Mouse (Mus musculus) c-Kit-positive CD71-positive TER-119-positive erythroid progenitor cells, embryonic 14.5 days (primary cell): ENCODE measurements around the gene Slc7a1.
A peak's percentile ranks its signal among the peaks of the same experiment; 100 is the strongest.

ENCODE experiments used
- DNase-seq: peaks from one replicate; pipeline ENCODE4 v3.0.0-alpha.2; 2013; ENCODE audit warnings: low spot score

The Slc7a1 gene

DNA sequence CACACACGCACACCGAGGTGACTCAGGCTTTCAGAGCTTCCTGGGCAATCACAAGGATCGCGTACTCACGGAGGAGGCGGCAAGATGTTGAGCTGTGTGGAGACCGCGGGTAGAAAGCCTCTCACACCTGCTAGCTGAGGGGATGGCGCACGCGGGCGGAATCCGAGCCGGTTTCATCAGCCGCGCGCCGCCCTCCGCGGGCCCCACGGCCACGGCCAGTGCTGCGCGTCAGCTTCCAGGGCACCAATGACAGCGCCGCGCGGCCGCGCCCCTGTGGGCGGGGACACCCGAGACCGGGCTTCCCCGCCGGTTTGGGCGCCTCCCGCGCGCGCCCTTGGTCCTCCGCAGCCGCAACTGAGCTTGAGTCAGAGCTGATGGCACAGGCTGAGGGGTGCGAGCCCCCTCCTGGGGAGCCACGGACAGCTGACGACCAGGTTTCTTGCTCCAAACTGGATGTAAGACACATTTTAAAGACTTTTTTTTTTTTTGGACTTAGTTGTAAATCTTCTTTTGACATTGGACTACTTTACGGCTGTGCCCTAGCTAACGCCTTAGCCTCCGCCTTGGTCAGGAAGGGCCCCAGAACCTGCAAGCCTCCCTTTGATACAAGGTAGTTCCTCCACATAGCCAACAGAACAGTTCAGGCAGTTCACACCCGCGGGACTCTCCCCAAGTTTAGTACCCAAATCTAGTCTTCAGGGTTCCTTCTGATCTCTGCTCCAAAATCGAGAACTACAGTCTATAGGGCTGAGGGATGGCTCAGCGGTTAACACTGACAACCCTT lies at the start of gene Slc7a1:
TSS of gene Slc7a1 (minus strand) at position 245 of the 784 bp plus-strand sequence.
- peak; percentile 87 for DNase-seq

DNA sequence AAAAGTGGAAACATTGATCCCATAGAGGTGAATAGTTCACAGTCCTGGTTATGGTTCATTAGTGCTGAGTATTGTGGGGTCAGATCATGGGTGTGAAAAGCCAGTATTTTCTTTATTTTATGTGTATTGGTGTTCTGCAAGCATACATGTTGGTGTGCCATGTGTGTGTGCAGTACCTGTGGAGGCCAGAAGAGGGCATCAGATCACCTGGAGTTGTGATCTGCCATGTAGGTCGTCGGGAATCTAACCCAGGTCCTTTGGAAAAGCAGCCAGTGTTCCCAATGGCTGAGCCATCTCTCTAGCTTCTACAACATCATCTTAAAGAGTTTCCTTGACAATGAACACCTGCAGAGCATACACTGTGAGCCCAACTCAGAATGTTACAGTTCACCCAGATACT lies 45.3 kb upstream of the Slc7a1 start:
- no peak for DNase-seq

DNA sequence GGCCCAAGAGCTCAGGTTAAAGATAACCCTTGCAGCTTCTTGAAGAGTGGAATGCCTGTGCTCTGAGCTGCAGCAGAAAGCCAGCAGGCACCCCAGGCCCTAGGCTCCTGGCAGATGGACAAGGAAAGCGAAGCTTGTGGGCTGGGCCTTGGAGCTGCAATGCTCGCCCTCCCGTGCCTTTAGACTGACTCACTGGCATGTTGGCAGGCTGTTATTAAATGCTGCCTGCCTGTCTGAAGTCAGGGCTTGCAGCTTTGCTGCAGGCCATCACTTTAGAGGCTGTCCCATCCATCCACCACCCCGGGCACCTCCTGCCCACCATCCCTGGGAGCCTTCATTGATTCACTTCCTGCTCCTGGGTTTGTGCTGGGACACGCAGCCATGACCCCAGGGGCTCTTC lies 44.0 kb upstream of the Slc7a1 start:
- no peak for DNase-seq

DNA sequence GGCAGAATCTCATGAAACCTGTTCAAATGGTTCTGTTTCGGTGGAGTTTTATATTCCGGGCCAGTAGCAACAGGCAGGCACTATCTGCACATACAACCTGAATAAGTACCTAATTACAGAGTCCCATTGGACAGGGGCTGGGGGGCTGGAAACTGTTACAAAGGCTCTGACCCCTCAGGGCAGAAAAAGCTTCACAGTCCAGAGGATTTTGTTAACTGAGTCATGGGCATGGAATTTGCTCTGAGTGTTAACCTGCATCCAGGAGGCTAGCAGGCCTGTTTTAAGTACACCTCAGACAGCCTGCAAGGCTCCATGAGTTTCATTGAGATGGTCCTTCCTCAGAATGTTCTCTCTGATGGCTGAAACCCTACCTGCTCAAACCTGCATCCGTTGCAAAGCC lies 36.0 kb upstream of the Slc7a1 start:
- DNase-seq: no peak

DNA sequence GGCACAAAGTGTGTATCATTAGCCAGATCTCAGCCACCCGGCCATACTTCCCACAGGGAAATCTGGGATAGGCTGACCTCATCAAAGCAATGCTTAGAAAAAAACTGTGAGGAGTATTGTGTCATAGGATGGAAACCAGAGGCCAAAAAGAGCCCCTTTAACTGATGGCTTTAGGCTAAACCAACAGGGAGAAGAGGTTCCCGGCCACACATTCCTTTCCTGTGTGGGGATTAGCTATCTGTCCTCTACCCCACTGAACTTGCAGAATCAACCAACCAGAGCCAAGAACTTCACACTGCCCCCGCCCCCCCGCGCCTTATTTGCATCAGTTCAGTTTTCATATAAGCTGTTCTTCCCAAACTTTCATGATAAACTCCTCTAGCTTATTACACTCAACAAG lies 32.4 kb upstream of the Slc7a1 start:
- no peak for DNase-seq

DNA sequence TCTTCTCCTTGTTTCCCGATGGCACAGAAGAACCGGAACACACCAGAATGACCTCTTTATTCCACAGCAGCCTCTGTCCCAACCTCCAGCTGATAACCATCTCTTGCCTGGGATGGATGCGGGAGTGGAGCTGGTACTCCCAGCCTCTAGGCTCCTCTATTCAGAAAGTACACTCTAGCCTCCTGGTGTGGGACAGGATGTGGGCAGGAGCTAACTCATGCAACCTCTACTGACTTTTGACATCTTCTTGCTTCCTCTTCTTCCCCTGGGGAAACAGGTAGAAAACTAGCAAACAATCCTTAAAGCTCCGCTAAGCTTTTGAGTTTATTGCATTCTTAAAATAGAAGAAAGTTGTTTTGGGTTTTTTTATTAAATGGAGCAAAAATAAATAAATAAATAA lies 29.1 kb upstream of the Slc7a1 start:
- DNase-seq: no peak

DNA sequence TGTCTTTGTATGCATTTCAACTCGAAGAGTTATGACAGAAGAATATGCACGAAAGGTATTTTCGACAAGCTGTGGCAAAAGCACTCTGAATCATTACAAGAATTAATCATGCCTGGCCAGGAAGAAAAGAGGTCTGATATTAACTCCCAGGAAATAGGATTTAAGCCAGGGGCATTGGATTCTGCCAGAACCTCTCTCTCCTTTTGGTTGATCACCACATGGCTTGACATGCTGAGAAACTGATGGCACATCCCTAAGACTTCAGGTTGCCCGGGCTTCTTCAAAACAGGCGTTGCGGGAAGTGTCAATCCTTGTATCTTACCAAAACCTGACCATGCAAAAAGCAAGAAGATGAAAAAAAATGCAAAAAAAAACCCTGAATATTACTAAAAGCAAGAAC lies 25.4 kb upstream of the Slc7a1 start:
- no peak for DNase-seq

DNA sequence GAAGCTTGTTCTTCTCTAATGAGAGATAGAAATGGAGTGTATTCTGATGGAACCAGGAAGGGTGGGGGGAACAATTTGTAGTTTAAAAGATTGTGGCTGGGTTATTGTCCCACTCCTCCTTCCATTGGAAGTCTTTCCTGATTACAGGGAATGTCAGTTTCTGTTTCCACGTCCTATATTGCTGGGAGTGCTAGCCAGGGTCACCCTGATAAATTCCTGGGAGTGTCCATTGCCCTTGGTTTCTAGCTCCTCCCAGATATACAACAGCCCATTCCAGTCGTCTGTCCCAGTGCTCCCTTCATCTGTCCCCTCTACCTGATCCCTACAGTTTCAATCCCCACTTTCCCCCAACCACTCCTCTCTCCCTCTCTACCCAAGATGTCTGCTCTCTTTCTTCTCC lies 21.6 kb upstream of the Slc7a1 start:
- DNase-seq: no peak

DNA sequence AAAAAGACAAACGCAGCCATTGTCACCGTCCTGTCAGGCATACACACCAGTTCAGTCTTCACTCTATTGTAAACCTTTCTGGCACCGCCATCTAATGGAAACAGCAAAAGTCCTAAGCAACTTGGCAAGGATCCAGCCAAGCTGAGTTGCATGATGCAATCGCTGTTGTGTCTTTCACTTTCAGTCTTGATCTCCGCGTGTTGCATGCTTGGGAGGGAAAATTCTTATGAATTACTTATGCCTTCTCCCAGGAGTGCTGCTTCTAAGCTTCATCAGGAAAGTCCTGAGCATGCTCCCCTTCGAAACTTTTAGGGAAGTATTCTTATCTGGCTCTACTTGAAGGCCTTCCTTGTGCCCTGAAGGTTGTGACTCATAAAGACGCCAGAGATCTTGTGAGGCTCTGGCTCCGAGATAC lies 19.4 kb upstream of the Slc7a1 start:
- DNase-seq: no peak

DNA sequence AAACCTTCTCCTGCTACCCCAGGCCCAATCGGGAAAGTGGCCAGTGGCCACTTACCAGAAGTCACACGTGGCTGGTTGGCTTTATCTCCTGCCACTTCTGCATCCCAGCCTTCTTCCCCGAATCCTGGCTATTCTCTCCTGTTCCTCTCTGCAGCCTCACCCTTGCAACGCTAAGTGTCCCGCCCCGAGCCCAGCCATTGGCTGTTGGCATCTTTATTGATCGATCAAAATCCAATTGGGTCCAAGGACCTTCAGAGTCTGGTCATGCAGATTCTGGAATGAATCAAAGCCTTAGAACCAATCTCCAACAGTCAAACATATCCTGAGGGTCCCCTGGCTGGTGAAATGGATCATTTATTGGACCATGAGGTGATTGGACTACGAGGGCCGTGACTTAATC lies 18.7 kb upstream of the Slc7a1 start:
- no peak for DNase-seq

DNA sequence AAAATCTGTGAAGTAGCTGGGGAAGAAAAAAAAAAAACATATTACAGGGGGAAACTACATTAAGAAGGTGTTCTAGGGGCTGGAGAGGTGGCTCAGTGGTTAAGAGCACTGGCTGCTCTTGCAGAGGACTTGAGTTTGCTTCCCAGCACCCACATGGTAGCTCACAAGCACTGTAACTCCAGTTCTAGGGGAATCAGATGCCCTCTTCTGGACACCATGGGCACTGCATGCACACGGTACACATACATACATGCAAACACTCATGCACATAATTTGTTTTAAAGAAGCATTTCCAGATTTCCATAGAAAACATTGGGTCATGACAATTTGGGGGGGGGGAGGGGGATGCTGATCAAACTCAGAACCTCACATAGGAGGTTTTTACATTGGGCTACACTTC lies 18.1 kb upstream of the Slc7a1 start:
- DNase-seq: no peak

DNA sequence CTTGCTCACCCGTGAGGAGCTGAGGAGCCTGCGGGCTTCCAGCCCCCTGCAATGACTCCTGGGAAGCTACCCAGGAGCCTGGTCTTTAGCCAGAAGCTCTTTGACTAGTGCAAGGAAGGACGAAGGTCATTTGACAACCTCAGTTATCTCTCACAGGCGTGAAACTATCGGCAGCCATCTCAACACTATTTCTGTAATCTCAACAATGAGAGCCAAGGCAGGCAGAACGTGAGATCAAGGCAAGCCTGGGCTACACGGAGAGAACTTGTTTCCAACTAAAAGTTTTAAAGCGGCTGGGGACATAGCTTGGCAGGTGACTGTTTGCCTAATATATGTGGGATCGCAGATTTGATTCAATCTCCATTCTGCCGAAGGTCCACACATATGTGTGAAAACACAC lies 16.8 kb upstream of the Slc7a1 start:
- no peak for DNase-seq

DNA sequence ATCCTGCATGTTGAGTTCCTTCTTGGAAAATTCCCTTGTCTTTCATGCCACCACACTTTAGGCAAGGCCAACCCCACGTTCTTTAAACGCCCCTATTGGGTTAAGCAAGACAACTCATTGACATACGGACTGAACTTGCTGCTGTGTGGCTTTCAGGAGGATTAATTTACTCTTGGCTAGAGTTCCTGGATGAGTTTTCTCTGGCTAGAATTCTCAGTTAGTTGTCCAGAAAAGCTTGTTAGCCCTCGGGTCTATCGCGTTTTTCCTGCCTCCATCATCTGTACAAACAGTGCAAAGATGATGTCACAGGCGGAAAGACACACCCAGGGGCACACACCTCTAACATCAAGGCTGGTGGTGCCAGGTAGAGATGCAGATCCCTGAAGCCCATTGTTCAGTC lies 14.5 kb upstream of the Slc7a1 start:
- DNase-seq: no peak

DNA sequence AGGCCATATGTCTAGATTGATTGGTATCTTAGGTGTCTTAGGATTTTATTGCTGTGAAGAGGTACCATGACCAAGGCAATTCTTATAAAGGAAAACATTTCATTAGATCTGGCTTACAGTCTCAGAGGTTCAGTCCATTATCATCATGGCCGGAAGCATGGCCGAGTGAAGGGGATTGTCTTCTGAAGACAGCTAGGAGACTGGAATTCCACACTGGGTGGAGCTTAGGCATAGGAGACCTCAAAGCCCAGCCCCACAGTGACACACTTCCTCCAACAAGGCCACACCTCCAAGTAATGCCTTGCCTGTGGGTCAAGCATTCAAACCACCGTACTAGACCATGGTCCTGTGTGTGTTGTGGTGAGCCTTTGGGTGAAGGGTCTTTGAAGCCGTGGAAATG lies 12.8 kb upstream of the Slc7a1 start:
- DNase-seq: no peak

DNA sequence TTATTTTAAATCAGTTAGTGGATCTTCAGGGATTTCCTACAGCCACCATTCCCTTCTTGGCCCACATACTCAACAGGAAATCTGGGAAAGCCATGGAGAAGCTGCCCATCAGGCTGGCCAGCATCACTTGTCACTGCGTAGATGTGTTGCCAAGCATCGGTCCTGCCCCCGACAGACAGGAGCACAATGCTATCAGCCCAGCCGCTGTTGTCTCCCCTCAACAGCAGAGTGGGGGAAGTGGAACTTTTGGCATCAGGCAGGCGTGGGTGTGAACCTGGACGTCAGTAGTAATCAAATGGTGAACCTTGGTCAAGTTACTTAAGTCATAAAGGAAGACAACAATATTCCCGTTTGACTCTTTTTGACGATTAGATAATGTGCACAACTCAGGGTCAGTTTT lies 9.8 kb upstream of the Slc7a1 start:
- no peak for DNase-seq

DNA sequence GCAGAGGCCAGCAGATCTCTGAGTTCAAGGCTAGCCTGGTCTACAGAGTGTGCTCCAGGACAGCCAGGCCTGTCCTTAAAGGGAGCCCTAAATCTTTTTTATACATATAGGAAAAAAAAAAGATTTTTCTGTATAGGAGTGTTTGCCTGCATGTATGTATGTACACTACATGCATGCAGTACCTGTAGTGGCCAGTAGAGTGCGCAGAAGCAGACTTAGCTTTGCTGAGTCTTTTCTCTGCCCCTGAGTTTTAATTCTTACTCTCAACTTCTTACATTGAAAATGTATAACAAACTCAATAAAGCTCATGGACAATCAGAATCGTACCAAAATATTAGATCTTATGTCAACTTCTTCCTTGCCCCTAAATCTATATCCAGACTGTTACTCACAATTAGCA lies 7.2 kb upstream of the Slc7a1 start:
- DNase-seq: no peak

DNA sequence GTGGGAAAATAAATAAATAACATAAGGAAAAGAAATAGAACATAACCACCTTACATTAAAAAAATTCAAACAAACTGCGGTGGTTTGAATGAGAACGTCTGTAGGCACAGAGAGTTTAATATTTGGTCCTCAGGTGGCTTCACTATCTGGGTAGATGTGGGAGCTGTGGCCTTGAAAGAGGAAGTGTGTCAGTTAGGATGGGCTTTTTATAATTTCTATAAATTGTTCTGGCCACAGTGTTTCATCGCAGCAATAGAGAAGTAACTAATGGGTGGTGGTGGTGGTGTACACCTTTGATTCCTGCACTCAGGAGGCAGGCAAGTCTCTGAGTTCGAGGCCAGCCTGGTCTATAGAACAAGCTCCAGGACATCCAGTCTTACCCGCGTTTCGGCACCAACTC lies 4.8 kb upstream of the Slc7a1 start:
- DNase-seq: no peak

DNA sequence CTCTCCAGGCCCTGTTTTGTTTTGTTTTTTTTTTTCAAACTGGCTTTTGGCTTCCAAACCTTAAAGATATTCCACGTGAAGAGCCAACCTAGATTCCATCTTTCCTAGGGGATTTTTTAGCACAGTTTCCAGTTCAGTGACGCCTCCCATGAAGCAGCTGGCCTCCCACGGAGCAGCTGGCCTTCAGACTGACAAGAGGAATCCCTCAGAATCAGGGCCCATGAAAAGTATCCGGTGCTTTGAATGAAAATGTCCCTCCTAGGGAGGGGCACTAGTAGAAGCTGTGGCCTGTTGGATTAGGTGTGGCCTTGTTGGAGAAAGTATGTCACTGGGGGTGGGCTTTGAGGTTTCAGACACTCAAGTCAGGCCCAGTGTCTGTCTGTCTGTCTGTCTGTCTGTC lies 2.9 kb upstream of the Slc7a1 start:
- DNase-seq: no peak

DNA sequence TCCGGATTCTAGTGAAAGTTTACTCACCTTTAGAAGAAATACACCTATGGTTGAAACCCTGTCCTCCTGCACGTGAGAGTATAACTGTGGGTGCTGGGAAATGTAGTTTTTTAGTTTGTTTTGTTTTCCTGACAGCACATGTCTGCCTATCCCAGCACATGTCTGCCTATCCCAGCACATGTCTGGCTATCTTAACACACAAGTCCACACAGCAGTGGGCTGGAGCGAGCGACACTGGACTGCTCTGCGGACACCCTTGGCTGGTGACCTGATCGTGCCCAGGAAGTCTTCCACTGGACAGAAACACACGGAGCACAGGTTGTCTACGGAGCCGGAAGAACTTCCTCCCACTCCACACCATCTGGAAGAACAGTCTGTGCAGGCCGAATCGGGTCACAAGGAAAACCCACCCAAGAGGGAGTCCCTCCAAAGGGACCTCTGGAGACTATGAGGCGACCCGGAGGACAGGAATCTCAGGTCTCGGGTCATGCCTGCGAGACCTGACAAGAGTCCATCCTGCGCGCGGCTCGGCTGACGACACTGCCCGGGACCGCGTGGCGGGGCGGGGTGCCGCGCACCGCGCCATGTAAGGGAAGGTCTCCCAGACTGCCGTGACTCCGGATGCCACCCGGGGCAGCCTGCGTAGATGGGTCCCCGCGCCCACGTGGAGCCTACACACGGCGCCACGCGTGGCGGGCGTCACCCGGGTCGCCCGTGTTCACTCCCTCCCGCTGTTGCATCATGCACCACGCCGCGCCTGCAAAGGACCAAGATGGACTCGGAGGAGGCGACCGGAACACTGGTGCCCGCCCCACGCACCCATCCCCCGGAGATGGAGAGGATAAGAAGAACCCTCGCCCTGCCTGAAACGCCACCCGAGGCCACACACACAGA lies 691 bp downstream of the Slc7a1 start:
- DNase-seq: peak; percentile 52

DNA sequence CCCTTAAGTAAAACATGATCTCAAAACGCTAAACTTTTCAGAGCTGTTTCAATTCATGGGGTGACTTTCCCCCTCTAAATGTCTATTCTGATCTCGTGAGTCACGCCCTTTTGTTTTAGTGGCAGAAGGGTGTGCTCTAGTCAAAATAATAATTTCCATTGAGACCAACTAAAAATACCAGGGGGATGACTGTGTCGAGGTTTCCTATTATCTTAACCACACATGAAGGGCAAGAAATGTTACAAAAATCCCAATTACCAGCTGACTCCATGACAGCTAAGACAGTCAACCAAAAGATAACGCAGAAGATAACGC lies 1.3 kb downstream of the Slc7a1 start:
- DNase-seq: peak; percentile 28

DNA sequence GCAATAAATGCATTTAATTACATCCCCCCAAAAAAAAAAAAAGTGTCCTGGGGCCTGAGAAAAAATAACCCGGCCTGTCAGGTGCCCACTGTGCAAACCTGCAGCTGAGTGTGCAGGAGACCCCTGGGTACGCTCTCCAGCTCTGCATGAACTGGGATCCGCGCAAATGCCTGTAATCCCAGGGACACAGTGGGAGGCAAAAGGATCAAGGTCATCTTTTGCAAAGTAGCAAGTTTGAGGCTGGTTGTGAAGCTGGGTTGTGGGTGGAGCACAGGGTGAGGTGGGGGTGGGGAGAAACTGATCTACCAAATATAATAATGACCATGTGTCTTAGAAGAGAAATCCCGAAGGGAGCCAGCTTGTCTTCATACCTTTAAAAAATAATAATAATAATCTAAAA lies 1.8 kb downstream of the Slc7a1 start:
- no peak for DNase-seq

DNA sequence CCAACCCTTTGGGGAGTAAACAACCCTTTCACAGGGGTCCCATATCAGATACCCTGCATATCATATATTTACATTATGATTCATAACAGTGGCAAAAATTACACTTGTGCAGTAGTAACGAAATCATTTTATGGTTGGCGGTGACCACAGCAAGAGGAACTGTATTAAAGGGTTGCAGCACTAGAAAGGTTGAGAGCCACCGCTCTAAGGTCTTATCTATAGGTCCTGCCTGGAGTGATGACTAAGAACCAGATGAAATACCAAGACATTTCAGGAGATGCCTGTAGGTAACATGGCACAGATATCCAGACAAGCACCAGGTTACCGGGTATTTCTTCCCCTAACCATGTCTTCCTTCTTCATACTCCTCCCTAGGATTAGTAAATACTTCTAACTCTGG lies 2.3 kb downstream of the Slc7a1 start:
- no peak for DNase-seq

DNA sequence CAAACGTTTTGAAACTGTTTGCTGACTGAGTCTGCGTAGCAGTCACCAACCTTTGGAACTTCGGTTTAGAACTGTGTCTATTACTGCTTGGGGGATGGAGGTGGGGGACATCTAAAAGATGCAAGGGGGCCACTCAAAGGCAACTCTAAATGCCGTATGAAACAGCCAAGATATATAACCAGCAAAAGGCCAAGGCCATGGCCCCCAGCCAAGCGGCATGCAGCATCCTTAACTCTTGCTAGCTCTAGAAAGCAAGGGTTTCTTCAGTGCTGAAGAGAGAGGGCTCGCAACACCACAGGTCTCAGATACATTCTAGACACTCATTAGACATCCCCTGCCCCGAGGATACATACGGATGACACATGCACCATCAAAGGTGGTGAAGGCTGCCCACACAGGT lies 6.4 kb downstream of the Slc7a1 start:
- DNase-seq: no peak

DNA sequence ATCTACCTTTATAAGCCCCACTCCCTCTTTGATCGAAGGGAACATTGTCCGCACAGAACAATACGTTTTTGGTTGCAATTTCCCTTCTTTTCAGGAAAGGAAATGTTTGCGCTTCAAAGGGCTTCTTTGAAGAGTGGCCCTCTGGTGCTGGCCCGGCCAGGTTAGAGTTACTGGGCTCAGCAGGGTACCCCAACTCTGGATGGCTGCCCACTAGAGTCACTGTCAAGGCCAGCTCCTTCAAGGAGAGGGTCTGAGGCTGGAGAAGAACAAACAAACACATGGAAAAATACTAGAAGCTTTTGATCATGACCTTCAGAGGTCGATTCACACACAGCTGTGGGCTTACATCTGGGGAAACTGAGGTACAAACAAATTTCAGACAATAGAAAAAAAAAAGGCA lies 6.9 kb downstream of the Slc7a1 start:
- DNase-seq: no peak
